ENCODE assay signal across 12 mouse cellular contexts in the genomic region with DNA sequence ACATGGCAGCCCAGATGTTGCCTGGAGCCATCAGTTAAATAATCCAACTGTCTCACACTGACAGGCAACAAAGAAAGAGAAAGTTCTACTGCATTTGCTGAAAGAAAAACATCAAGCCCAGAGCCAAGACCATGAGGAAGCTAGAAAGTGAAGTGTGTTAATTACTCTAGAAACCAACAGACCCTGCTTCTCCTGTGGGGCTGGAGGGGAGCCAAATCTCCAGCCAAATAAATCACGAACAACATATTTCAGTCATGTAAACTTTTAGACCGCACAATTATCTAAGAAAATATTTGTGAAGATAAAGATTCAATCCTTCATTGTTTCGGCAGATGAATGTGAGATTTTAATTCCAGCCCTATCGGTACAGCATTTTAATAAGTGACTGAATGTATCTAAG.
A peak's percentile ranks its signal among the peaks of the same experiment; 100 is the strongest.
DNase-seq lines count a peak whose midpoint lies in the region; ATAC-seq and TF ChIP-seq lines count a peak whose summit lies in the region.
"Had no signal": no experiment of that assay in that cellular context is flagged by ENCODE, and none has a peak within 500 bp of the region (broad histone marks: within the 10 kb centered on the region; RNA-seq: fewer than 3 reads in every experiment).

No protein-coding gene starts in this region.

- no peaks in the 10 kb centered on the region for H3K9me3 ChIP-seq in forebrain, embryonic 14.5 days (replicated peaks; ENCODE audit: control insufficient read depth, low read length)
- no peaks in the 10 kb centered on the region for H3K9me3 ChIP-seq in forebrain, postnatal 0 days (ENCODE audit: low read length)
- no peaks in the 10 kb centered on the region for H3K9me3 ChIP-seq in kidney, embryonic 16.5 days (ENCODE audit: low read length)

- H3K27me3 ChIP-seq in forebrain, embryonic 14.5 days (replicated peaks; ENCODE audit: control insufficient read depth, insufficient read depth, low read length), result no peaks in the 10 kb centered on the region
- H3K27me3 ChIP-seq in forebrain, postnatal 0 days (ENCODE audit: insufficient read depth, low read length), result no peaks in the 10 kb centered on the region
- H3K27me3 ChIP-seq in kidney, embryonic 16.5 days (ENCODE audit: insufficient read depth, low read length), result peaks cover 4% of the 10 kb centered on the region; the same call in 1 of the 2 replicates

- no peak overlapping the region for H3K27ac ChIP-seq in forebrain, embryonic 14.5 days (ENCODE audit: low read depth, low read length)
- no peak overlapping the region for H3K27ac ChIP-seq in forebrain, postnatal 0 days (ENCODE audit: low read depth, low read length)
- H3K27ac ChIP-seq in kidney, embryonic 16.5 days (ENCODE audit: low read length), result peak overlapping the region; percentile 4; the same call in 1 of the 2 replicates

- H3K4me3 ChIP-seq in forebrain, embryonic 14.5 days (ENCODE audit: low read depth, low read length), result no peak overlapping the region
- no peak overlapping the region for H3K4me3 ChIP-seq in forebrain, postnatal 0 days (ENCODE audit: low read depth, low read length)
- no peak overlapping the region for H3K4me3 ChIP-seq in kidney, embryonic 16.5 days (ENCODE audit: low read length)

- peaks cover 4% of the 10 kb centered on the region; the same call in 1 of the 2 replicates for H3K4me1 ChIP-seq in forebrain, embryonic 14.5 days (ENCODE audit: control insufficient read depth, insufficient read depth, low read length)
- no peaks in the 10 kb centered on the region for H3K4me1 ChIP-seq in forebrain, postnatal 0 days (ENCODE audit: insufficient read depth)
- no peaks in the 10 kb centered on the region for H3K4me1 ChIP-seq in kidney, embryonic 16.5 days (ENCODE audit: insufficient read depth, low read length)

- TF ChIP-seq CTCF in forebrain, postnatal 0 days (IDR thresholded peaks at IDR 0.05; ENCODE audit: low read depth), result no peak

- no peak overlapping the region for H3K9ac ChIP-seq in forebrain, embryonic 14.5 days (ENCODE audit: low read length)
- no peak overlapping the region for H3K9ac ChIP-seq in forebrain, postnatal 0 days
- no peak overlapping the region for H3K9ac ChIP-seq in kidney, embryonic 16.5 days (replicated peaks; ENCODE audit: low read length)

- peak; percentile 57 for DNase-seq in forebrain, embryonic 14.5 days (ENCODE audit: low spot score)
- DNase-seq in forebrain, postnatal 0 days, result no peak
- no peak for DNase-seq in kidney, adult 9 months
- DNase-seq in Muller cell, postnatal 12 days (ENCODE audit: inconsistent ontology term), result peak; percentile 31
- peak; percentile 17 to 41 for DNase-seq in kidney, postnatal 4 days
- no peak for DNase-seq in layer of hippocampus, adult 8-10 months (ENCODE audit: low spot score in 2 of 2)
- no peak for DNase-seq in embryo, embryonic 10.5 days (ENCODE audit: low spot score)
- DNase-seq: cerebellum, adult 18-20 months; embryo, embryonic 11 days; layer of hippocampus, postnatal 36 days; right cerebral cortex, adult 18-20 months had no signal

- H3K36me3 ChIP-seq in forebrain, embryonic 14.5 days (ENCODE audit: control insufficient read depth, insufficient read depth, low read length), result no peaks in the 10 kb centered on the region
- no peaks in the 10 kb centered on the region for H3K36me3 ChIP-seq in forebrain, postnatal 0 days (ENCODE audit: insufficient read depth)
- no peaks in the 10 kb centered on the region for H3K36me3 ChIP-seq in kidney, embryonic 16.5 days (ENCODE audit: insufficient read depth, low read length)

- 66% methylated on average over 4 of the region's 4 CpGs for WGBS in forebrain, embryonic 14.5 days
- WGBS in forebrain, postnatal 0 days, result 50% methylated on average over 4 of the region's 4 CpGs
- WGBS in kidney, embryonic 16.5 days, result 51% methylated on average over 4 of the region's 4 CpGs

- H3K4me2 ChIP-seq in forebrain, embryonic 14.5 days (ENCODE audit: low read length), result no peak overlapping the region
- no peak overlapping the region for H3K4me2 ChIP-seq in forebrain, postnatal 0 days (ENCODE audit: low read depth)
- no peak overlapping the region for H3K4me2 ChIP-seq in kidney, embryonic 16.5 days (replicated peaks; ENCODE audit: low read depth, low read length)

- no peak for ATAC-seq in forebrain, embryonic 14.5 days
- no peak for ATAC-seq in forebrain, postnatal 0 days
- ATAC-seq in kidney, embryonic 16.5 days (ENCODE audit: low FRiP score, low TSS enrichment), result no peak

Comparison
In these comparisons a context has a peak if more than half of its experiments do, and no peak if none do; other contexts are left out.
1. DNase-seq: peak in forebrain, embryonic 14.5 days (single experiment), Muller cell, postnatal 12 days (single experiment) and kidney, postnatal 4 days (2 of 2); none in forebrain, postnatal 0 days (single experiment), kidney, adult 9 months (single experiment), layer of hippocampus, adult 8-10 months (0 of 2) and embryo, embryonic 10.5 days (single experiment).